Mouse (Mus musculus) embryonic fibroblast, embryonic 13.5 days (primary cell): ENCODE data around the gene Dcpp2.

ENCODE experiments used
- CTCF ChIP-seq: IDR thresholded peaks from 2 replicates; pipeline ENCODE4 v1.5.1; 2011; ENCODE audit warnings: mild to moderate bottlenecking, control low read depth, low read length, moderate library complexity, borderline replicate concordance; ENCODE audit not compliant: insufficient read depth
- POLR2A ChIP-seq: IDR thresholded peaks from 2 replicates; pipeline ENCODE4 v1.6.1; 2011; ENCODE audit warnings: low read depth, mild to moderate bottlenecking, control low read depth, low read length, moderate library complexity

DNA sequence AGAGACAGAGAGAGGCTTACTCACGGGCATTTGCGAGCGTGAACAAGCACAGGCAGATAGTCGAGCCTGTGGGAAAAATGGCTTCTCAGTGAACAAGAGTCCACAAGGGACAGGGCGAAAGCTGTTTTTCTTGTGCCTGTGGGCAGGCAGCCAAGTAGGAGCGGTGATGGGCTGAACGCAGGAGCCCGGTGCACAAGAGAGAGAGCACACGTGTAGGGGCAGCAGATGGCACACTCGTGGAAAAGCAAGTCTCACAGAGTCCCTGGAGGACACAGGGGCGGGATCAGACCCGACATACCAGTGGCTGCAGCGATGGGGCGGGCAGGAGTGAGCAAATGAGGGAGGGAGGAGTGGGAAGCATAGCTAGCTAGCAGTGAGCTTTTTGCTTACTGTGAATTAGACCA is 44.4 kb downstream of the Dcpp2 start:
- TF ChIP-seq CTCF (no peak), POLR2A (peak; percentile 65)
